Mouse (Mus musculus) C2C12 (cell line): ENCODE results near the gene Chchd10. TPM values are rescaled to one million over a fixed set of nuclear protein-coding genes. Genes with fewer than 3 reads are reported as not detected.

Experiments used
- H3K27me3 ChIP-seq: one replicate; pipeline ENCODE4 v1.6.1; 2011; ENCODE audit not compliant: control insufficient read depth, insufficient read depth, insufficient read length
- H3K36me3 ChIP-seq: one replicate; pipeline ENCODE4 v1.6.1; 2011; ENCODE audit not compliant: control insufficient read depth, insufficient read depth
- H3K4me3 ChIP-seq: one replicate; pipeline ENCODE4 v1.5.1; 2011; ENCODE audit warnings: mild to moderate bottlenecking, control low read depth; ENCODE audit not compliant: poor library complexity, insufficient read depth, severe bottlenecking
- H3K79me2 ChIP-seq: one replicate; pipeline ENCODE4 v1.6.1; 2011; ENCODE audit not compliant: control insufficient read depth, insufficient read depth
- H3K79me3 ChIP-seq: one replicate; pipeline ENCODE4 v1.6.1; 2011; ENCODE audit warnings: low read depth, control low read depth
- H3ac ChIP-seq: one replicate; pipeline ENCODE3; 2011; ENCODE audit warnings: low read depth; ENCODE audit not compliant: control insufficient read depth, insufficient read length
- CEBPB ChIP-seq: IDR thresholded peaks from one replicate; pipeline ENCODE4 v1.6.1; 2011; ENCODE audit warnings: low read depth, mild to moderate bottlenecking, control low read depth, moderate library complexity
- CTCF ChIP-seq: IDR thresholded peaks from one replicate; pipeline ENCODE4 v1.5.1; 2011; ENCODE audit not compliant: control insufficient read depth, insufficient read depth, insufficient read length
- FOSL1 ChIP-seq: IDR thresholded peaks from one replicate; pipeline ENCODE4 v1.8.0; 2011; ENCODE audit warnings: mild to moderate bottlenecking, low read length; ENCODE audit not compliant: poor library complexity, insufficient read depth, severe bottlenecking
- MAX ChIP-seq: IDR thresholded peaks from one replicate; pipeline ENCODE4 v1.6.1; 2011; ENCODE audit warnings: mild to moderate bottlenecking, control low read depth
- MYOD1 ChIP-seq: IDR thresholded peaks from one replicate; pipeline ENCODE4 v1.6.1; 2011; ENCODE audit warnings: low read depth; ENCODE audit not compliant: control insufficient read depth, insufficient read length
- MYOG ChIP-seq: IDR thresholded peaks from one replicate; pipeline ENCODE4 v1.6.1; 2011; ENCODE audit not compliant: control insufficient read depth, insufficient read length; ENCODE audit errors: extremely low read depth
- USF1 ChIP-seq: IDR thresholded peaks from one replicate; pipeline ENCODE4 v1.6.1; 2011; ENCODE audit warnings: low read depth, mild to moderate bottlenecking, control low read depth, moderate library complexity
- polyA plus RNA-seq: library from polyadenylated mRNA; unstranded; fragments of >200 nt; fragmentation: generic; extraction: Trizol; gene quantifications from one replicate; pipeline ENCODE4 v1.2.1, GENCODE M21; 2012; ENCODE audit warnings: missing spikeins

Gene Chchd10
- polyA plus RNA-seq, 1 experiment, result 91.1 TPM

- no peak overlapping the region for H3K4me3 ChIP-seq
- H3K36me3 ChIP-seq, result peaks cover 61% of the 10 kb centered on the region
- H3ac ChIP-seq, result no peak overlapping the region
- no peaks in the 10 kb centered on the region for H3K27me3 ChIP-seq
- peaks cover 66% of the 10 kb centered on the region for H3K79me3 ChIP-seq
- peaks cover 97% of the 10 kb centered on the region for H3K79me2 ChIP-seq
- TF ChIP-seq CTCF, result no peak
- TF ChIP-seq FOSL1, result no peak
- TF ChIP-seq MAX, result no peak
Observed at GRCm38 (mm10) chr10:75916840-75917239, 16.1 kb upstream of the Chchd10 start.

GRCm38 (mm10) chr10:75919026-75919425 lies 13.9 kb upstream of the Chchd10 start:
- Histone ChIP-seq H3K36me3 (peaks cover 61% of the 10 kb centered on the region), H3K27me3 (no peaks in the 10 kb centered on the region), H3K4me3 (no peak overlapping the region), H3ac (no peak overlapping the region), H3K79me2 (peaks cover 85% of the 10 kb centered on the region), H3K79me3 (peaks cover 64% of the 10 kb centered on the region)
- TF ChIP-seq USF1, result no peak
- TF ChIP-seq MYOG, result no peak
- TF ChIP-seq MAX, result no peak
- TF ChIP-seq FOSL1, result no peak
- no peak for TF ChIP-seq CTCF
- no peak for TF ChIP-seq MYOD1
- TF ChIP-seq CEBPB, result no peak

GRCm38 (mm10) chr10:75921026-75921725 lies 11.8 kb upstream of the Chchd10 start, which contains the start of gene Smarcb1:
Smarcb1 (minus strand) TSS chr10:75921617.
- TF ChIP-seq MAX (peak; percentile 24), USF1 (no peak)
- Histone ChIP-seq H3K79me3 (peaks cover 50% of the 10 kb centered on the region), H3ac (peak within 1 kb of the TSS; percentile 84), H3K79me2 (peaks cover 64% of the 10 kb centered on the region), H3K36me3 (peaks cover 64% of the 10 kb centered on the region), H3K4me3 (peak within 1 kb of the TSS; percentile 97), H3K27me3 (no peaks in the 10 kb centered on the region)

GRCm38 (mm10) chr10:75921726-75922560 lies 11.0 kb upstream of the Chchd10 start:
- no peak for TF ChIP-seq FOSL1
- no peak for TF ChIP-seq MYOG
- no peak for TF ChIP-seq CEBPB
- TF ChIP-seq USF1, result no peak
- no peak for TF ChIP-seq MYOD1
- TF ChIP-seq CTCF, result no peak
- no peak for TF ChIP-seq MAX
- H3K79me3 ChIP-seq, result peaks cover 43% of the 10 kb centered on the region
- peaks cover 62% of the 10 kb centered on the region for H3K36me3 ChIP-seq
- no peaks in the 10 kb centered on the region for H3K27me3 ChIP-seq
- peak overlapping the region; percentile 97 for H3K4me3 ChIP-seq
- peak overlapping the region; percentile 69 for H3ac ChIP-seq
- peaks cover 56% of the 10 kb centered on the region for H3K79me2 ChIP-seq

- H3K4me3 ChIP-seq, result no peak overlapping the region
- peaks cover 40% of the 10 kb centered on the region for H3K79me2 ChIP-seq
- no peaks in the 10 kb centered on the region for H3K27me3 ChIP-seq
- H3ac ChIP-seq, result no peak overlapping the region
- H3K79me3 ChIP-seq, result peaks cover 20% of the 10 kb centered on the region
- no peak for TF ChIP-seq CTCF
- no peak for TF ChIP-seq MYOG
- TF ChIP-seq MYOD1, result no peak
- no peak for TF ChIP-seq MAX
- TF ChIP-seq FOSL1, result no peak
- no peak for TF ChIP-seq CEBPB
- no peak for TF ChIP-seq USF1
- peaks cover 61% of the 10 kb centered on the region for H3K36me3 ChIP-seq
Observed at GRCm38 (mm10) chr10:75924324-75924723, 8.6 kb upstream of the Chchd10 start.

GRCm38 (mm10) chr10:75926396-75926795 lies 6.5 kb upstream of the Chchd10 start:
- Histone ChIP-seq H3K79me3 (peaks cover 5% of the 10 kb centered on the region), H3K36me3 (peaks cover 57% of the 10 kb centered on the region), H3K4me3 (no peak overlapping the region), H3K79me2 (peaks cover 37% of the 10 kb centered on the region), H3K27me3 (no peaks in the 10 kb centered on the region), H3ac (no peak overlapping the region)
- no peak for TF ChIP-seq MAX
- no peak for TF ChIP-seq MYOD1
- TF ChIP-seq CEBPB, result no peak
- no peak for TF ChIP-seq FOSL1
- no peak for TF ChIP-seq CTCF
- no peak for TF ChIP-seq MYOG
- no peak for TF ChIP-seq USF1
